Mouse (Mus musculus) hindbrain, embryonic 13.5 days (tissue): ENCODE data around the gene Prss53. TPM values are rescaled to one million over a fixed set of nuclear protein-coding genes. Genes with fewer than 3 reads are reported as not detected.

Experiments used
- ATAC-seq: fragments of 200-750 bp; cut with Nextera tagmentation; 2 replicates; pipeline ENCODE4 v1.8.0; 2017; ENCODE audit warnings: moderate TSS enrichment; ENCODE audit not compliant: low FRiP score
- H3K27ac ChIP-seq: fragments of 300-500 bp; sonication (generic); 2 replicates; pipeline ENCODE4 v1.5.1; 2015; ENCODE audit warnings: inconsistent platforms, mild to moderate bottlenecking, moderate library complexity
- H3K27me3 ChIP-seq: fragments of 300-500 bp; sonication (generic); 2 replicates; pipeline ENCODE4 v1.6.1; 2015; ENCODE audit warnings: mild to moderate bottlenecking, inconsistent platforms
- H3K36me3 ChIP-seq: fragments of 300-500 bp; sonication (generic); 2 replicates; pipeline ENCODE4 v1.6.1; 2015; ENCODE audit warnings: mild to moderate bottlenecking, inconsistent platforms
- H3K4me1 ChIP-seq: fragments of 300-500 bp; sonication (generic); replicated peaks from 2 replicates; pipeline ENCODE4 v1.6.1; 2015; ENCODE audit warnings: inconsistent platforms
- H3K4me2 ChIP-seq: fragments of 300-500 bp; sonication (generic); 2 replicates; pipeline ENCODE4 v1.6.1; 2015; ENCODE audit warnings: inconsistent platforms, mild to moderate bottlenecking, moderate library complexity
- H3K4me3 ChIP-seq: fragments of 300-500 bp; sonication (generic); 2 replicates; pipeline ENCODE4 v1.5.1; 2015; ENCODE audit warnings: mild to moderate bottlenecking, inconsistent platforms
- H3K9ac ChIP-seq: fragments of 300-500 bp; sonication (generic); 2 replicates; pipeline ENCODE4 v1.6.1; 2015; ENCODE audit warnings: mild to moderate bottlenecking, inconsistent platforms
- H3K9me3 ChIP-seq: fragments of 300-500 bp; sonication (generic); 2 replicates; pipeline ENCODE4 v1.6.1; 2016; ENCODE audit warnings: inconsistent platforms
- WGBS: fragments of 180-500 bp; shearing (Covaris S2); methylation state at CpG from one replicate; pipeline ENCODE4 v1.1.7; 2015; 5-methylcytosine and 5-hydroxymethylcytosine counted together
- polyA plus RNA-seq: library from polyadenylated mRNA; unstranded; fragments of >200 nt; fragmentation: Nextera tagmentation; extraction: Ambion mirVana; gene quantifications from 2 replicates; pipeline ENCODE4 v1.2.1, GENCODE M21; 2015

The Prss53 gene
- polyA plus RNA-seq, 1 experiment from 2014 or later, result 0.82 TPM

DNA sequence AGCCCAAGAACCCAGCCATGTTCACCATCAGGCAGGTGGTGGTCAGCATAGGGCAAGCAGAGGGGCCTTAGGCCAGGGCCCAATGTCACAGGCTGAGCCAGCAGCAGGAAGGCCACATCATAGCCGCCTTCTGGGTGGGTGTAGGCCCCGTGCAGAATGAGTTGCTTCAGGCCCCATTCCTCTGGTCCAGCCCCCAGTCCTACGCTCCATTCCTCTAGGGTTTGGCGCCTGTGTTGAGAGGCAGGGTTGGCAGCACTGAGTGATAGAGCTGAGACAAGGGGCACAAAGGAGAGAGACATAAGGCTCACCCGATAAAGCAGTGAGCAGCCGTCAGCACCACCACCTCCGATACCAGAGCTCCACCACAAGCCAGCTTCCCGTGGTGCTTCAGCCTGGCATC, 3.6 kb downstream of the Prss53 start:
- no peaks in the 10 kb centered on the region for H3K9me3 ChIP-seq
- H3K36me3 ChIP-seq, result peaks cover 89% of the 10 kb centered on the region
- no peak overlapping the region for H3K27ac ChIP-seq
- no peak for ATAC-seq
- H3K4me1 ChIP-seq, result peaks cover 35% of the 10 kb centered on the region
- WGBS, result 87% methylated on average over 8 of the region's 8 CpGs
- H3K4me2 ChIP-seq, result no peak overlapping the region
- H3K27me3 ChIP-seq, result no peaks in the 10 kb centered on the region
- no peak overlapping the region for H3K4me3 ChIP-seq
- H3K9ac ChIP-seq, result no peak overlapping the region

DNA sequence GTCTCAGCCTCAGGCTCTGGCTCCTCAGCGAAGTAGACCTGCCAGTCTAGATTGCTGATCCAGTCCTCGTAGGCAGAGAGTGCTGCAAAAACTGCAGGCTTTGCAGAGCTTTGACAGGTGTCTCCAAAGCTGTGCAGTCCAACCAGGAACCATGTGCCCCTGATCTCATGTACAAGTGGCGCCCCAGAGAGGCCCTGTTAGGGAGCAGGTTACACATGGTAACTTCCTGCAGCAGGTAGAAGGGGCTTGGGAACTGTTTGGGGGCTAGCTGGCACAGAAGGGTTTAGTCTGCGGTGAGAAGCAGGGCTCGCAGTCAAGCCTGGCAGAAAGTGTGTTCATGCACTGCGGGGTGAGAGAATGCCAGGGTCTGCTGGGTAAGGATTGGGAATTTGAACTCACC, 4.2 kb downstream of the Prss53 start:
- WGBS, result 94% methylated on average over 6 of the region's 6 CpGs
- Histone ChIP-seq H3K27me3 (no peaks in the 10 kb centered on the region), H3K4me1 (peaks cover 36% of the 10 kb centered on the region), H3K36me3 (peaks cover 95% of the 10 kb centered on the region), H3K9me3 (no peaks in the 10 kb centered on the region), H3K27ac (no peak overlapping the region), H3K4me2 (no peak overlapping the region), H3K4me3 (no peak overlapping the region), H3K9ac (0 out of 2 replicates have a peak overlapping the region, but pooled peaks have one; percentile 35)
- ATAC-seq, result no peak

DNA sequence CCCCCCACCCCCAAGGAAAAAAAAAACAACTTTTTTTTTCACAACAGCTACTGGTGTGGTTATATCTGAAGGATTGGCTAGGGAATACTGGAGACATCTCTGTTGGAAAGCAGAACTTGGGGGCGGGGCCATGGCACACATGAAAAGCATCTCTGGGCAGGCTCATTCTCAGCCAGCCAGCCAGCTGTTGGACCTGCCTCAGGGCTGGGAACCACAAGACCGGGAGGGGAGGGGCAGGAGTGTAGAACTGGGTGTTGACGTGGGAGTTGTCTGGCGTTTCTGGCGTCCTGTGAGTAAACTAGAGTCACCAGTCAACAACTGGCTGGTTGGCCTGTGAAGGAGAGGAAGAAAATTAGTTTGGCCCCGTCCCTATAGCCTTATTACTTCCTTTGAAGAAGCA, 4.8 kb downstream of the Prss53 start:
- peaks cover 36% of the 10 kb centered on the region for H3K4me1 ChIP-seq
- peaks cover 99% of the 10 kb centered on the region for H3K36me3 ChIP-seq
- no peak overlapping the region for H3K4me3 ChIP-seq
- H3K4me2 ChIP-seq, result no peak overlapping the region
- WGBS, result 76% methylated on average over 6 of the region's 6 CpGs
- no peaks in the 10 kb centered on the region for H3K9me3 ChIP-seq
- ATAC-seq, result no peak
- no peak overlapping the region for H3K9ac ChIP-seq
- H3K27ac ChIP-seq, result no peak overlapping the region
- H3K27me3 ChIP-seq, result no peaks in the 10 kb centered on the region

DNA sequence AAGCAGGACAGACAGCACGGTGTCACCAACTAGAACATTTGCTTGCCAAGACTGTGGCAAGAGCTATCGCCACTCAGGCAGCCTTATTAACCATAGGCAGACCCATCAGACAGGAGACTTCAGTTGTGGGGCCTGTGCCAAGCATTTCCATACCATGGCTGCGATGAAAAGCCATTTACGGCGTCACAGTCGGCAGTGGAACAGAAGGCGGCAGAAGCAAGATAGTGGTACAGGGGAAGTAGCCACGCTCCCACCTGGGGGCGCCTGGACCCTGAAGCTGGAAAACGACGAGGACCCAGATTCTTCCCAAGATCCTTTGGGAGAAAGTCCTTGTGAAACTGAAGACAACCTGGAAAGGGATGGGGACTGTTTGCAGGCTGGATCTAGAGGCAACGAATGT, 10.3 kb downstream of the Prss53 start:
- H3K36me3 ChIP-seq, result peaks cover 73% of the 10 kb centered on the region
- no peak overlapping the region for H3K9ac ChIP-seq
- H3K4me1 ChIP-seq, result peaks cover 50% of the 10 kb centered on the region
- no peak overlapping the region for H3K27ac ChIP-seq
- no peaks in the 10 kb centered on the region for H3K27me3 ChIP-seq
- WGBS, result 86% methylated on average over 12 of the region's 12 CpGs
- no peaks in the 10 kb centered on the region for H3K9me3 ChIP-seq
- no peak overlapping the region for H3K4me3 ChIP-seq
- no peak overlapping the region for H3K4me2 ChIP-seq
- ATAC-seq, result no peak

DNA sequence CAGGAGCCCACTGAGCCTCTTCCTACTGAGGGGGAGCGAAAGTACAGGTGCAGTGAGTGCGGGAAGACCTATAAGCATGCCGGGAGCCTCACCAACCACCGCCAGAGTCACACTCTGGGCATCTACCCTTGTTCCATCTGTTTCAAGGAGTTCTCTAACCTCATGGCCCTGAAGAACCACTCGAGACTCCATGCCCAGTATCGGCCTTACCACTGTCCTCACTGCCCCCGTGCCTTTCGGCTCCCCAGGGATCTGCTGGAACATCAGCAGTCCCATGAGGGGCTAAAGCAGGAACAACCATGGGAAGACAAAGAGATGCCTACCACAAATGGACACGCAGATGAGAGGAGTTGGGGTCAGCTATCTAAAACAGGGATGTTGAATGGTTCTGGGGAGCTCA, 11.5 kb downstream of the Prss53 start:
- Histone ChIP-seq H3K9me3 (no peaks in the 10 kb centered on the region), H3K4me2 (no peak overlapping the region), H3K9ac (no peak overlapping the region), H3K4me1 (peaks cover 43% of the 10 kb centered on the region), H3K27ac (no peak overlapping the region), H3K27me3 (no peaks in the 10 kb centered on the region), H3K36me3 (peaks cover 62% of the 10 kb centered on the region), H3K4me3 (no peak overlapping the region)
- no peak for ATAC-seq
- WGBS, result 97% methylated on average over 9 of the region's 9 CpGs

DNA sequence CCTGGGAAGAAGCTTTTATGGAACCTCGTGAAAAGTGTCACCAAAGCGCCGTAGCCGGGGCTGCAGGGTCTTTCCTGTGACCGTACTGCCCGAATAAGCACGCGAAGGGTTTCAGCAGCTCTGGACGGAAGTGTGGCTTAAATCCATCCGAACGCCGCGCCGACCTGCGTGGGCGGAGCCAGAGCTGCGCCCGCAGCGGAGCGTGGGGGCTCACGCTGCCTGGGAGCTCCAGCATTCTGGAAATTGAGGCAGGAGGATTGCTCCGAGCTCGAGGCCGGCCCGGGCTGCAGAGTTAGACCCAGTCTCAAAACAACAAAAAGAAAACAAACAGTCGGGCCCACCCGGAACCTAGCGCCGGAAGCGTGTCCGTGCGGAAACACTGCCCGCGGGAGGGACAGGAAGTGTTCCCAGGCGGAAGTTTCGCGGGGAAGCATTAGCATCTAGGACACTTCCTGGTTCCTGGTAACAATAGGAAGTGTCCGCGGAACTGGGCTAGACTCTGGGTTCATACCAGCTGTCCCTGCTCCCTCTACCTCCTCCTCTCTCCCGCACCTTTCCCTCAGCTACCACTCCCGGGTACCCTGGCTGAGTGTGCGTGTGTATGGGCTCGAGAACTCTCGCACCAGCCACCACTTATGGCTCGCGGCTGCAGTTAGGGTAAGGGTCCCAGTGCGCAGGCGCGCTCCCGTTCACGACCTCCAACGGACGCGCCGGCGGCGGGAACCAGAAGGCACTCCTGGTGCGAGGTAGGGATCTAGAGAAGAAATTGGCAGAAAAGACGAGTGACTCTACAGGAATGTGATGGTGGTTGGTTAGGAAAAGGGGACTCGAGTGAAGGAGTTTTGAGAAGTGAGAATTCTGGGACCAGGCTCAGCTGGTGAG, 14.1 kb downstream of the Prss53 start, which contains the start of gene Zfp668:
Gene Zfp668 (minus strand): TSS at position 362 of the 882 bp plus-strand sequence.
- H3K4me3 ChIP-seq, result peak within 1 kb of the TSS; percentile 94
- H3K9me3 ChIP-seq, result no peaks in the 10 kb centered on the region
- H3K27ac ChIP-seq, result peak within 1 kb of the TSS; percentile 100
- peak within 1 kb of the TSS; percentile 91 for H3K4me2 ChIP-seq
- H3K27me3 ChIP-seq, result no peaks in the 10 kb centered on the region
- H3K9ac ChIP-seq, result peak within 1 kb of the TSS; percentile 91
- WGBS, result under 1% methylated on average over 60 of the region's 60 CpGs
- peak; percentile 52 for ATAC-seq
- H3K4me1 ChIP-seq, result peaks cover 39% of the 10 kb centered on the region
- H3K36me3 ChIP-seq, result peaks cover 47% of the 10 kb centered on the region

DNA sequence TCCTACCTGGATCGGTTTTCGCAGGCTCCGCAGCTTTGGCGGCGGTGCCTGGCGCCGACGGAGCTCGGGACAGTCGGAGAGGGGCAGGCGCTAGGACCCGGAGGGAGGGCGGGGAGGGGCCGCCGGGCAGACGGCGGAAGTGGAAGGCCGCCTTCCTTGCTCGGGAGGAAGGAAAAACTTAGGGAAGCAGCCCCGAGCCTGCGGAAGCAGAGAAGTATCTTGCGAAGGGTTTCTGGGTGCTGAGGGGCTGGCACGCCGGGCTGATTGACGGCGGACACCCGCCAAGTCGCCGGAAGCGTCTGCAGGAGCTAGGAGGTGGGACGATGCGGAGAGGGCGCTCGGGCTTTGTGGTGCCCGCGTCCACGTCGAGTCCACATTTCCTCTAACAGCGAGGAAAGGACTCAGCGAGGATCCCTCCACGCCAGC, 14.7 kb downstream of the Prss53 start, which contains the start of gene Zfp646:
Gene Zfp646 (plus strand): TSS at position 181 of the 426 bp plus-strand sequence.
- under 1% methylated on average over 41 of the region's 41 CpGs for WGBS
- H3K27ac ChIP-seq, result peak within 1 kb of the TSS; percentile 100
- H3K36me3 ChIP-seq, result peaks cover 43% of the 10 kb centered on the region
- H3K27me3 ChIP-seq, result no peaks in the 10 kb centered on the region
- peak within 1 kb of the TSS; percentile 94 for H3K4me3 ChIP-seq
- H3K9me3 ChIP-seq, result no peaks in the 10 kb centered on the region
- H3K4me2 ChIP-seq, result peak within 1 kb of the TSS; percentile 91
- H3K9ac ChIP-seq, result peak within 1 kb of the TSS; percentile 91
- peak; percentile 91 for ATAC-seq
- H3K4me1 ChIP-seq, result peaks cover 39% of the 10 kb centered on the region

DNA sequence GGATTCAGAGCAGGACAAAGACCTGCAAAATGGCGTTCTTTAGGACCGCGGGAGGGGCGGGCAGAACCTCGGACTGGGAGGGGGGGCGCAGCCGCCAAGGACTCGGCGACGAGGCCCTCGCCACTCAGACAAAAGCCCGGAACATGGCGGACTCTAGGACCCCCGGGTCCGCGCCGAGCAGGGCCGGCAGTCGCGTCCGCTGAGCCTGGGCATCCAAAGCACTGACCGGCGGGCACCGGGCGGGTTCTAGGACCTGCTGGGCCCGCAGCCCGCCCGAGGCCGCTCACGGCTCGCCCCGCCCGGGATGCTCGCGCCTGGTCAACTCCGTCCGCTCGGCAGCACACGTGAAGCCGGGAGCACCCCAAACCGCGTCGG, 15.2 kb downstream of the Prss53 start:
- Histone ChIP-seq H3K27me3 (no peaks in the 10 kb centered on the region), H3K4me2 (peak overlapping the region; percentile 91), H3K4me1 (peaks cover 39% of the 10 kb centered on the region), H3K27ac (peak overlapping the region; percentile 100), H3K9me3 (no peaks in the 10 kb centered on the region), H3K9ac (peak overlapping the region; percentile 91), H3K4me3 (peak overlapping the region; percentile 94), H3K36me3 (peaks cover 40% of the 10 kb centered on the region)
- ATAC-seq, result peak; percentile 95
- WGBS, result under 1% methylated on average over 36 of the region's 43 CpGs

DNA sequence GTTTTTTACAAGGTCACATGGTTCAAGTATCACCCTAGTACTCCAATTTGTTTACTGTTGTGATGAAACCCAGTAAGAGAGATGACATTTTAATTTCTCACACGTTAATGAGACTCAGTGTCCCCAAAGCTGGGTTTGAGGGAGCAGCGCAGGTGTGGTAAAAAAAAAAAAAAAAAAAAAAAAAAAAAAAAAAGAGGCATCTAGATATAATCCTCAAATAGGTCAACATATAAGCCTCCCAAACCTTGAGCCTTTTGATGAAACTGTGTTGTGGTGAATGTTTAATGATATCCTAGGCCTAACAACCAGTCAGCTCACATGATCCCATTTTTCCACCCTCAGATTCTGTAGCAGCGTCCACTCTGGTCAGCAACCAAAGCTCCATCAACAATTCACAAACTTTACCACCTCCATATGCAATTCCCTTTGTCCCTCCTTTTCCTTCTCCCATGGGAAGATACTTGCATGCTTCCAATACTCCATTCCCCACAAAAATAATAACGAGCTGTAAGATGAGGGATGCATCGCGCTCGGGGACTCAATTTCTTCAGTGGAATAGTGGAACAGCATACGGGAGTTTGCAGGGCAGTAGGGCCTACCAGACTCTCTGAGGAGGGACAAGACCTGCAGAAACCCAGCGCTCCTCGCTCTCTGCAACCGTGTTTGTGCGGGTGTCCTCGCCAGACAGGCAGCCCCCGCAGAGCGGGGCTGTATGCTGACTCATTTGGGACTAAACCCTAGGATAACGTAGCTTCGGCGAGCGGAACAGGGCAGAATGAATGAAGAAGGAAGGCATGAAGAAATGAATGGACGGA, 15.8 kb downstream of the Prss53 start:
- peak; percentile 56; the same call in 1 of the 2 replicates for ATAC-seq
- H3K4me1 ChIP-seq, result peaks cover 41% of the 10 kb centered on the region
- no peaks in the 10 kb centered on the region for H3K27me3 ChIP-seq
- H3K9ac ChIP-seq, result peak overlapping the region; percentile 91
- H3K27ac ChIP-seq, result peak overlapping the region; percentile 100
- peak overlapping the region; percentile 94 for H3K4me3 ChIP-seq
- H3K9me3 ChIP-seq, result no peaks in the 10 kb centered on the region
- WGBS, result 4% methylated on average over 20 of the region's 20 CpGs
- peak overlapping the region; percentile 91 for H3K4me2 ChIP-seq
- peaks cover 39% of the 10 kb centered on the region for H3K36me3 ChIP-seq

DNA sequence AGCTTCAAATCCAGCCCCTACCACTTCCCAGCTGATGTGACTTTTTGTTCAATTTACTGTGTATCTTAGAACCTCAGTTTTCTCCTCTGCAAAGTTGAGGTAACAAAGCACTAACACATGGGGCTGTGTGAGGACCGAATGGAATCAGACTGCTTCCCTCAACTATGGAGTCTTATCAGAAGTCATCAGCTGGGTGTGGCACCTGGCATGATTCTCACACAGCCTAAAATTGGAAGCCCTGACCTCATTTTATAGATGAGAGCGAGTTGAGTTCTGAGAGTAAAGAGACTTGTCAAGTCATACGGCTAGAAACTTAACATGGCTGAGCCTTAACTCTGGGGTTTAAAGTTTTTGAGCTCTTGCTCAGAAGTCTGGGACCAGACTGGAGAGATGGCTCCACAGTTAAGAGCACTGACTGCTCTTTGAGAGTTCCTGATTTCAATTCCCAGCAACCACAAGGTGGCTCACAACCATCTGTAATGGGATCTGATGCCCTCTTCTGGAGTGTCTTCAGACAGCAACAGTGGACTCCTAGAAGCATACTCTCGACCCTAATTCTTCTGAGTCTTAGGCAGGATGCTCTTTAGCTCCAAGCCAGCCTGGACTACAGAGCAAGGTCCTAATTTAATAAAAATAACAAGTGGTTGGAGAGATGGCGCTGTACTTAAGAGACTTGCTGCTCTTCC, 20.5 kb downstream of the Prss53 start:
- Histone ChIP-seq H3K4me3 (no peak overlapping the region), H3K9me3 (no peaks in the 10 kb centered on the region), H3K4me1 (peaks cover 39% of the 10 kb centered on the region), H3K9ac (no peak overlapping the region), H3K27ac (no peak overlapping the region), H3K4me2 (no peak overlapping the region), H3K36me3 (peaks cover 54% of the 10 kb centered on the region), H3K27me3 (no peaks in the 10 kb centered on the region)
- 80% methylated on average over 5 of the region's 5 CpGs for WGBS
- ATAC-seq, result no peak

DNA sequence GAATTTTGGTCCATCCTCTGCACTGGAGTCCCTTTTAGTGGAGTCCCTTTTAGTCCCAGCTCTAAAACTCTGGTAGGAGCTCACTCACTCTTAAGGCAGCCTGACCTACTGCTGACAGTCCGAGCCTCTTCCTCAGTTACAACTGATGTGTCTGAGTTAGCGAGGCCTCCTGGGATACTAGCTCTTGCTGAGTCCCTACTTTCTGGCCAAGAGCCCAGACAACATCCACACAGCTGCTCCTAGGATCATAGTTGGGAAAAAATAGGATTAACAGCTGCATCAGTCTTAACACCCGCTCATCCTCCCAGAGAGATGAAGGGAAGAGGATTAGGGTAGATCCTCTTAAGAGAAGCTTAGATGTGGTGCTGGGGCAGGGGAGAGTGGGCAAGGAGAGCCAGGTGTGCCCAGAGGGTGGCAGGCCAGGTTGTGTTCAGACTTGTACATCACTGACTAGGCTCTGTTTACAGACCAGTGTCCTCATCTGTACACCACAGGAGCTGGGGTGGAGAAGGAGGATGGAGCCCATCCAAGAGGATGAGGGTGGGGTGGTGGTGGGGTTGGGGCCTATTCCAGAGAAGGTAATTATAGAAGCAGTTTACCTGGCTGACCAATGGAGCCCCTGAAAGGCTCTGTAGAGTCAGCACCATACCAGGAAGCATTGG, 21.5 kb downstream of the Prss53 start:
- Histone ChIP-seq H3K9me3 (no peaks in the 10 kb centered on the region), H3K27me3 (no peaks in the 10 kb centered on the region), H3K4me3 (no peak overlapping the region), H3K9ac (0 out of 2 replicates have a peak overlapping the region, but pooled peaks have one; percentile 15), H3K4me2 (no peak overlapping the region), H3K4me1 (peaks cover 34% of the 10 kb centered on the region), H3K36me3 (peaks cover 64% of the 10 kb centered on the region), H3K27ac (peak overlapping the region; percentile 66)
- WGBS, result 74% methylated on average over 3 of the region's 3 CpGs
- ATAC-seq, result no peak
